ENCODE assay signal across 16 mouse cellular contexts in the genomic region with DNA sequence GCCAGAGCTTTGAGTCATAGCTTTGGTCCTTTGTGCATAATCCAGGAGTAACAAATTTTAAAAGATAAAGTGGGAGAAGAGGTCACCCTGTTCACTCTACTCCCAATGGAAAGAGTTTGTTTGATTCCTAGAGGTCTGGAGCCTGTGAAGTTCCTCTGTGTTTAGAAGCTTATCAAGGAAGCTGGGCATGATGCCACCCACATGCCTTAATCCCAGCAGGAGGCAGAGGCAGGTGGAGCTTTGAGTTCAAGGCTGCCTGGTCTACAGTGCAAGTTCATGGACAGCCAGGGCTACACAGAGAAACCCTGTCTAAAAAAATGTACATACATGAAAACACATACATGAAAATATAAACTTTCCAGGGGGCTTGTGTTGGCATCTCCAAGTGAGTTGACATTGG.
"Had no signal": no experiment of that assay in that cellular context is flagged by ENCODE, and none has a peak within 500 bp of the region (broad histone marks: within the 10 kb centered on the region; RNA-seq: fewer than 3 reads in every experiment).

No protein-coding gene starts in this region.

- H3K4me3 ChIP-seq: layer of hippocampus, adult 2 months; limb, embryonic 10.5 days; limb, embryonic 13.5 days; liver, embryonic 12.5 days; liver, embryonic 15.5 days; stomach, embryonic 15.5 days had no signal

- H3K4me1 ChIP-seq: limb, embryonic 10.5 days; limb, embryonic 13.5 days; stomach, embryonic 15.5 days had no signal

- H3K27me3 ChIP-seq: limb, embryonic 13.5 days; liver, embryonic 12.5 days; liver, embryonic 15.5 days; stomach, embryonic 15.5 days had no signal

- H3K27ac ChIP-seq: kidney, postnatal 0 days; layer of hippocampus, adult 2 months; limb, embryonic 10.5 days; limb, embryonic 13.5 days; liver, embryonic 12.5 days; liver, embryonic 15.5 days; stomach, embryonic 15.5 days had no signal

- DNase-seq: layer of hippocampus, adult 9-11 months; liver; midbrain, embryonic 14.5 days; retina, postnatal 1 day; right cerebral cortex, postnatal 25 days; spleen, adult 18-20 months; thymus, adult 2 months; thymus, postnatal 14 days; thymus, postnatal 4 days had no signal

- H3K9ac ChIP-seq: limb, embryonic 13.5 days; liver, embryonic 12.5 days; liver, embryonic 15.5 days; stomach, embryonic 15.5 days had no signal
